Mouse (Mus musculus) lung, postnatal 0 days (tissue): ENCODE measurements at regions not wholly inside any gene's neighbourhood (a gene's known extent, or its start where the extent isn't known, plus 50 kb on each side); places are given as distances from the start of the nearest gene placed in this dataset.

Experiments used
- CTCF ChIP-seq: IDR thresholded peaks from 2 replicates; pipeline ENCODE4 v1.5.1; 2016; ENCODE audit warnings: antibody characterized with exemption, mild to moderate bottlenecking
- EP300 ChIP-seq: IDR thresholded peaks from 2 replicates; pipeline ENCODE4 v1.6.1; 2016; ENCODE audit warnings: antibody characterized with exemption, mild to moderate bottlenecking, control low read depth

GRCm38 (mm10) chr15:61455042-61455441 is 532.2 kb upstream of the A1bg start:
- no peak for TF ChIP-seq CTCF
- TF ChIP-seq EP300 = no peak
